Mouse (Mus musculus): Measurements from ENCODE around the gene Dip2b. TPM values are rescaled to one million over a fixed set of nuclear protein-coding genes. Genes with fewer than 3 reads are reported as not detected.

The Dip2b gene
- polyA plus RNA-seq, 1 experiment from 2014 or later = 5.6 TPM

DNA sequence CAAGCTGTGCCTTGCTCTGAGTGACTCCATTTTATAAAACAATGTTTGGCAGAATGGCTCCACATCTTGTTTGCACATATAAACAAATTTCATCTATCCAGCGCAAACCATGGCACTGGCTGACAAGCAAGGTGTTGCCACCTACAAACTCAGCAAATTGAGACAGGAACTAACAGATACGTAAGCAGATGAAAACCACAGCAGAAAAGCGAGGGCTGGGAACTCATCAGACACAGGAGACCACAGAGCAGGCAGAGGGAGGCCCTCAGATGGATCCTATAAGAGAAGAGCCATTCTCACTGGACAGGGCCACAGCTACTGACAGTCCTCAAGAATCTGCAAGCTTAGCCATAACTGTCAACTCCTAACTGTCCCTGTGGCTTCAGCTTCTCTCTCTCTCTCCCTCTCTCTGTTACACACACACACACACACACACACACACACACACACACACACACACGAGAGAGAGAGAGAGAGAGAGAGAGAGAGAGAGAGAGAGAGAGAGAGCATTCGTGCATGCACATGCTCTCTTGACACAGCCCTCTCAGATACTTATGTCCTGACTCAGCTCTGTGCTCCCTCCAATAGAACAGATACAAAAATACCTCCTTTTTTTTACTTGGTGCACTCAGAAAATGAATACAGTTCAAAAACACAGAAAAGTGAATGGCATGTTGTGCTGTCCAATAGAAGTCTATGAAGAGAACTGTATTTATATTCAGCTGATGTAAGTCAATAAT is 227.3 kb downstream of the Dip2b start:
- no peak for ATAC-seq
- H3K36me3 ChIP-seq (ENCODE audit: control insufficient read depth, insufficient read depth, low read length) = no peaks in the 10 kb centered on the region
- H3K4me1 ChIP-seq (ENCODE audit: control insufficient read depth, insufficient read depth, low read length) = no peaks in the 10 kb centered on the region
- no peaks in the 10 kb centered on the region for H3K27me3 ChIP-seq (replicated peaks; ENCODE audit: control insufficient read depth, insufficient read depth, low read length)
- WGBS = 83% methylated on average over 4 of the region's 5 CpGs
- no peaks in the 10 kb centered on the region for H3K9me3 ChIP-seq (ENCODE audit: control insufficient read depth, low read length)
- no peak overlapping the region for H3K4me3 ChIP-seq (ENCODE audit: low read length)
- H3K27ac ChIP-seq (ENCODE audit: low read length) = no peak overlapping the region
- no peak overlapping the region for H3K9ac ChIP-seq (ENCODE audit: low read depth, low read length)
- H3K4me2 ChIP-seq (ENCODE audit: low read depth, low read length) = no peak overlapping the region

DNA sequence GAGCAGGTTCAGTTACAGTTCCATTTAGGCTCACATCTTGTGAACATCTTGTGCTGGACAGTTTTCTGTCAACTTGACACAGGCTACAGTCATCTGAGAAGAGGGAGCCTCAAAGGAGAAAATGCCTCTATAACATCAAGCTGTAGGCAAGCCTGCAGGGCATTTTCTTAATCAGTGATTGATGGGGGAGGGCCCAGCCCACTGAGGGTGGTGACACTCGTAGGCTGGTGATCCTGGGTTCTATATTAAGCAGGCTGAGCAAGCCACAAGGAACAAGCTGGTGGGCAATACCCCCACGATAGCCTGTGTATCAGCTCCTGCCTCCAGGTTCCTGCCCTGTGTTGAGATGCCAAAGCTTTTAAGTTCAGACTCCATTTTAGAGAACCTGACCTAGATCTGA is 230.5 kb downstream of the Dip2b start:
- no peak for ATAC-seq
- Histone ChIP-seq H3K4me3 (ENCODE audit: low read length) (no peak overlapping the region), H3K4me1 (ENCODE audit: control insufficient read depth, insufficient read depth, low read length) (no peaks in the 10 kb centered on the region), H3K36me3 (ENCODE audit: control insufficient read depth, insufficient read depth, low read length) (no peaks in the 10 kb centered on the region), H3K9ac (ENCODE audit: low read depth, low read length) (no peak overlapping the region), H3K27me3 (replicated peaks; ENCODE audit: control insufficient read depth, insufficient read depth, low read length) (no peaks in the 10 kb centered on the region), H3K27ac (ENCODE audit: low read length) (no peak overlapping the region), H3K9me3 (ENCODE audit: control insufficient read depth, low read length) (no peaks in the 10 kb centered on the region), H3K4me2 (ENCODE audit: low read depth, low read length) (no peak overlapping the region)
- 81% methylated on average over 2 of the region's 2 CpGs for WGBS

Other genes with a start within 250 kb of the Dip2b start
- 105 and 112 TPM in 2 replicates for gene Lima1, start 163.2 kb upstream of the Dip2b start, polyA plus RNA-seq (2015; fragmentation: Nextera tagmentation; extraction: Ambion mirVana)
- gene Fam186a, start 71.6 kb upstream of the Dip2b start, polyA plus RNA-seq (2015; fragmentation: Nextera tagmentation; extraction: Ambion mirVana) = not detected in 2 replicates
- gene Larp4, start 68.6 kb upstream of the Dip2b start, polyA plus RNA-seq (2015; fragmentation: Nextera tagmentation; extraction: Ambion mirVana) = 42.8 and 43.8 TPM in 2 replicates
- 32.7 and 36.4 TPM in 2 replicates for gene Atf1, start 189.2 kb downstream of the Dip2b start, polyA plus RNA-seq (2015; fragmentation: Nextera tagmentation; extraction: Ambion mirVana)
- not detected in 2 replicates for gene Tmprss12, start 242.2 kb downstream of the Dip2b start, polyA plus RNA-seq (2015; fragmentation: Nextera tagmentation; extraction: Ambion mirVana)